Mouse (Mus musculus) midbrain, embryonic 16.5 days (tissue): ENCODE data around the gene Slc27a3. TPM values are rescaled to one million over a fixed set of nuclear protein-coding genes. Genes with fewer than 3 reads are reported as not detected.

ENCODE experiments used
- ATAC-seq: fragments of 200-750 bp; cut with Nextera tagmentation; 2 replicates; pipeline ENCODE4 v1.8.0; 2017; ENCODE audit warnings: moderate TSS enrichment
- H3K27ac ChIP-seq: fragments of 300-500 bp; sonication (generic); 2 replicates; pipeline ENCODE4 v1.5.1; 2014; ENCODE audit warnings: mild to moderate bottlenecking, low read length, mixed read lengths
- H3K27me3 ChIP-seq: fragments of 300-500 bp; sonication (generic); 2 replicates; pipeline ENCODE4 v1.6.1; 2014; ENCODE audit warnings: low read depth, low read length, mixed read lengths; ENCODE audit not compliant: control insufficient read depth, insufficient read depth
- H3K36me3 ChIP-seq: fragments of 300-500 bp; sonication (generic); 2 replicates; pipeline ENCODE4 v1.6.1; 2014; ENCODE audit warnings: mild to moderate bottlenecking, low read length, moderate library complexity, mixed read lengths; ENCODE audit not compliant: control insufficient read depth, insufficient read depth
- H3K4me1 ChIP-seq: fragments of 300-500 bp; sonication (generic); 2 replicates; pipeline ENCODE4 v1.6.1; 2014; ENCODE audit warnings: mild to moderate bottlenecking, low read length, mixed read lengths; ENCODE audit not compliant: control insufficient read depth, insufficient read depth
- H3K4me2 ChIP-seq: fragments of 300-500 bp; sonication (generic); 2 replicates; pipeline ENCODE4 v1.6.1; 2014; ENCODE audit warnings: mild to moderate bottlenecking, low read length, mixed read lengths
- H3K4me3 ChIP-seq: fragments of 300-500 bp; sonication (generic); 2 replicates; pipeline ENCODE4 v1.5.1; 2014; ENCODE audit warnings: low read depth, mild to moderate bottlenecking, low read length, moderate library complexity, mixed read lengths
- H3K9ac ChIP-seq: fragments of 300-500 bp; sonication (generic); 2 replicates; pipeline ENCODE4 v1.6.1; 2014; ENCODE audit warnings: low read depth, low read length, mixed read lengths
- H3K9me3 ChIP-seq: fragments of 300-500 bp; sonication (generic); replicated peaks from 2 replicates; pipeline ENCODE4 v1.6.1; 2014; ENCODE audit warnings: mild to moderate bottlenecking, low read length, mixed read lengths; ENCODE audit not compliant: control insufficient read depth, poor library complexity, severe bottlenecking
- WGBS: fragments of 180-500 bp; shearing (Covaris S2); extraction: QIAGEN DNeasy Blood & Tissue Kit; methylation state at CpG from one replicate; pipeline ENCODE4 v1.1.7; 2014; 5-methylcytosine and 5-hydroxymethylcytosine counted together
- polyA plus RNA-seq: library from polyadenylated mRNA; unstranded; fragments of >200 nt; fragmentation: Nextera tagmentation; extraction: Ambion mirVana; gene quantifications from 2 replicates; pipeline ENCODE4 v1.2.1, GENCODE M21; 2015

Gene Slc27a3
- polyA plus RNA-seq, 1 experiment from 2014 or later = 30.7 TPM

- WGBS = 61% methylated on average over 5 of the region's 5 CpGs
- no peaks in the 10 kb centered on the region for H3K9me3 ChIP-seq
- no peak overlapping the region for H3K9ac ChIP-seq
- no peak overlapping the region for H3K4me3 ChIP-seq
- H3K27ac ChIP-seq = no peak overlapping the region
- no peak overlapping the region for H3K4me2 ChIP-seq
- ATAC-seq = no peak; the same call in 1 of the 2 replicates
- H3K36me3 ChIP-seq = no peaks in the 10 kb centered on the region
- no peaks in the 10 kb centered on the region for H3K27me3 ChIP-seq
- no peaks in the 10 kb centered on the region for H3K4me1 ChIP-seq
Observed at GRCm38 (mm10) chr3:90372817-90373216, 16.9 kb downstream of the Slc27a3 start.

- Histone ChIP-seq H3K9me3 (no peaks in the 10 kb centered on the region), H3K4me1 (no peaks in the 10 kb centered on the region), H3K4me3 (no peak overlapping the region), H3K4me2 (no peak overlapping the region), H3K27ac (no peak overlapping the region), H3K27me3 (no peaks in the 10 kb centered on the region), H3K36me3 (no peaks in the 10 kb centered on the region), H3K9ac (no peak overlapping the region)
- no peak for ATAC-seq
- WGBS = 85% methylated on average over 7 of the region's 7 CpGs
Observed at GRCm38 (mm10) chr3:90371857-90372256, 17.9 kb downstream of the Slc27a3 start.

GRCm38 (mm10) chr3:90369041-90369440 lies 20.7 kb downstream of the Slc27a3 start:
- no peak for ATAC-seq
- Histone ChIP-seq H3K27ac (no peak overlapping the region), H3K4me1 (no peaks in the 10 kb centered on the region), H3K9me3 (no peaks in the 10 kb centered on the region), H3K27me3 (no peaks in the 10 kb centered on the region), H3K4me2 (no peak overlapping the region), H3K9ac (peak overlapping the region; percentile 7; the same call in 1 of the 2 replicates), H3K4me3 (no peak overlapping the region), H3K36me3 (no peaks in the 10 kb centered on the region)
- 36% methylated on average over 2 of the region's 2 CpGs for WGBS

GRCm38 (mm10) chr3:90367001-90367632 lies 22.6 kb downstream of the Slc27a3 start:
- 95% methylated on average over 5 of the region's 5 CpGs for WGBS
- H3K4me2 ChIP-seq = no peak overlapping the region
- no peak for ATAC-seq

GRCm38 (mm10) chr3:90362346-90362745 lies 27.4 kb downstream of the Slc27a3 start:
- Histone ChIP-seq H3K27ac (no peak overlapping the region), H3K4me2 (no peak overlapping the region), H3K36me3 (peaks cover 12% of the 10 kb centered on the region; the same call in 1 of the 2 replicates), H3K27me3 (no peaks in the 10 kb centered on the region), H3K9me3 (no peaks in the 10 kb centered on the region), H3K4me1 (no peaks in the 10 kb centered on the region), H3K4me3 (no peak overlapping the region), H3K9ac (no peak overlapping the region)
- ATAC-seq = no peak
- WGBS = 86% methylated on average over 2 of the region's 2 CpGs

More at GRCm38 (mm10) chr3:90367001-90367632, 22.6 kb downstream of the Slc27a3 start:
- no peak overlapping the region for H3K9ac ChIP-seq
- H3K4me3 ChIP-seq = no peak overlapping the region
- H3K36me3 ChIP-seq = peaks cover 3% of the 10 kb centered on the region; the same call in 1 of the 2 replicates
- no peaks in the 10 kb centered on the region for H3K9me3 ChIP-seq
- H3K27me3 ChIP-seq = no peaks in the 10 kb centered on the region
- no peak overlapping the region for H3K27ac ChIP-seq
- no peaks in the 10 kb centered on the region for H3K4me1 ChIP-seq

GRCm38 (mm10) chr3:90361476-90361875 lies 28.3 kb downstream of the Slc27a3 start:
- Histone ChIP-seq H3K4me2 (no peak overlapping the region), H3K27ac (no peak overlapping the region), H3K4me3 (no peak overlapping the region), H3K9ac (no peak overlapping the region), H3K4me1 (no peaks in the 10 kb centered on the region), H3K27me3 (no peaks in the 10 kb centered on the region), H3K36me3 (peaks cover 15% of the 10 kb centered on the region), H3K9me3 (no peaks in the 10 kb centered on the region)
- ATAC-seq = no peak
- WGBS = 90% methylated on average over 4 of the region's 4 CpGs

- Histone ChIP-seq H3K9me3 (no peaks in the 10 kb centered on the region), H3K36me3 (peaks cover 32% of the 10 kb centered on the region), H3K9ac (no peak overlapping the region), H3K4me2 (no peak overlapping the region), H3K4me3 (no peak overlapping the region), H3K27ac (no peak overlapping the region), H3K4me1 (no peaks in the 10 kb centered on the region), H3K27me3 (no peaks in the 10 kb centered on the region)
- no peak for ATAC-seq
- 90% methylated on average over 1 of the region's 1 CpGs for WGBS
Observed at GRCm38 (mm10) chr3:90359230-90359629, 30.5 kb downstream of the Slc27a3 start.

- ATAC-seq = no peak
- Histone ChIP-seq H3K9ac (no peak overlapping the region), H3K27me3 (no peaks in the 10 kb centered on the region), H3K9me3 (no peaks in the 10 kb centered on the region), H3K27ac (no peak overlapping the region), H3K4me2 (no peak overlapping the region), H3K36me3 (peaks cover 36% of the 10 kb centered on the region), H3K4me1 (no peaks in the 10 kb centered on the region), H3K4me3 (no peak overlapping the region)
- 90% methylated on average over 7 of the region's 7 CpGs for WGBS
Observed at GRCm38 (mm10) chr3:90357959-90358358, 31.8 kb downstream of the Slc27a3 start.

GRCm38 (mm10) chr3:90347847-90348246 lies 41.9 kb downstream of the Slc27a3 start:
- no peaks in the 10 kb centered on the region for H3K27me3 ChIP-seq
- no peaks in the 10 kb centered on the region for H3K9me3 ChIP-seq
- H3K4me2 ChIP-seq = no peak overlapping the region
- H3K36me3 ChIP-seq = peaks cover 29% of the 10 kb centered on the region
- WGBS = 94% methylated on average over 4 of the region's 4 CpGs
- no peak overlapping the region for H3K4me3 ChIP-seq
- ATAC-seq = no peak
- H3K9ac ChIP-seq = no peak overlapping the region
- H3K27ac ChIP-seq = no peak overlapping the region
- H3K4me1 ChIP-seq = no peaks in the 10 kb centered on the region
